Mouse (Mus musculus) embryonic fibroblast, embryonic 13.5 days (primary cell): ENCODE measurements around the gene Wdr38.

Experiments used
- CTCF ChIP-seq: IDR thresholded peaks from 2 replicates; pipeline ENCODE4 v1.5.1; 2011; ENCODE audit warnings: mild to moderate bottlenecking, control low read depth, low read length, moderate library complexity, borderline replicate concordance; ENCODE audit not compliant: insufficient read depth
- POLR2A ChIP-seq: IDR thresholded peaks from 2 replicates; pipeline ENCODE4 v1.6.1; 2011; ENCODE audit warnings: low read depth, mild to moderate bottlenecking, control low read depth, low read length, moderate library complexity

DNA sequence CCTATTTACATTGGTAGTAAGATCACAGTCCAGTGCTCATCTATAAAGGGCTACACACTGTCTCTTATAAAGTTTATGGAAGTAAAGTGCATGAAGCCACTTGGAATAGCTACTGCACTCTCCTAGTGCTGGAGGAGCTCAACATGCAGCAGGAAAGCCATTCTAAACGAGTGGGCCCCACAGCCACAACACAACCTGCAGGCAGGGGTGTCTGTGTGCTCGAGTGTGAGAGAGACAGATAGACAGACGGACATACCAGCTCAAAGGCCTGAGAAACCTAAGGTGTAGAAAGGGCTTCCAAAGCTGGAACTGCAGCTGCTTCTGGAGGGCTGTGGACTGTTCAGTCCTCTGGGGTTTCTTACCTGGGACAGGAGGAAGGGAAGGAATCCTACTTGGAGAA lies 19.3 kb downstream of the Wdr38 start:
- no peak for TF ChIP-seq CTCF
- no peak for TF ChIP-seq POLR2A
